Mouse (Mus musculus) frontal cortex, postnatal 25 days (tissue): ENCODE measurements around the gene Mrps18c.

Experiments
- DNase-seq, 2 experiments: peaks; one replicate each; pipeline ENCODE4 v3.0.0; 2022; ENCODE audit warnings: low spot score in 2 of 2

Gene Mrps18c

GRCm38 (mm10) chr5:100798165-100798860, at the start of gene Mrps18c, which contains the start of gene Helq:
Gene Mrps18c (plus strand): TSS chr5:100798627.
Gene Helq (minus strand): TSS chr5:100798598.
- peak; percentile 81 to 89 for DNase-seq

GRCm38 (mm10) chr5:100750617-100751255, 47.7 kb upstream of the Mrps18c start:
- no peak for DNase-seq

- no peak for DNase-seq
These were observed 46.8 kb upstream of the Mrps18c start for GRCm38 (mm10) chr5:100751655-100752054.

- DNase-seq: no peak
These were observed 45.0 kb upstream of the Mrps18c start for GRCm38 (mm10) chr5:100753407-100753806.

- DNase-seq: no peak
These were observed 40.3 kb upstream of the Mrps18c start for GRCm38 (mm10) chr5:100758121-100758520.

GRCm38 (mm10) chr5:100760049-100760663, 38.3 kb upstream of the Mrps18c start:
- no peak for DNase-seq

GRCm38 (mm10) chr5:100761736-100762135, 36.7 kb upstream of the Mrps18c start:
- no peak for DNase-seq

GRCm38 (mm10) chr5:100766026-100766425, 32.4 kb upstream of the Mrps18c start:
- no peak for DNase-seq

- DNase-seq: no peak
These were observed 26.9 kb upstream of the Mrps18c start for GRCm38 (mm10) chr5:100771575-100771974.

GRCm38 (mm10) chr5:100775778-100776404, 22.5 kb upstream of the Mrps18c start:
- no peak for DNase-seq

- DNase-seq: no peak
These were observed 21.5 kb upstream of the Mrps18c start for GRCm38 (mm10) chr5:100776900-100777299.

GRCm38 (mm10) chr5:100779002-100779401, 19.4 kb upstream of the Mrps18c start:
- no peak for DNase-seq

GRCm38 (mm10) chr5:100787527-100787926, 10.9 kb upstream of the Mrps18c start:
- DNase-seq: no peak

GRCm38 (mm10) chr5:100792261-100792660, 6.2 kb upstream of the Mrps18c start:
- DNase-seq: no peak

- no peak for DNase-seq
These were observed 4.3 kb upstream of the Mrps18c start for GRCm38 (mm10) chr5:100794084-100794483.

- DNase-seq: no peak
These were observed 19.9 kb downstream of the Mrps18c start for GRCm38 (mm10) chr5:100818341-100818740.

GRCm38 (mm10) chr5:100819568-100820480, 21.4 kb downstream of the Mrps18c start:
- no peak for DNase-seq

- peak; percentile 68 to 74 for DNase-seq
These were observed 22.2 kb downstream of the Mrps18c start, which contains the start of gene Abraxas1 for GRCm38 (mm10) chr5:100820483-100821184. Gene Abraxas1 (minus strand): TSS chr5:100820965.

- no peak for DNase-seq
These were observed 22.9 kb downstream of the Mrps18c start for GRCm38 (mm10) chr5:100821375-100821774.

GRCm38 (mm10) chr5:100822826-100823225, 24.4 kb downstream of the Mrps18c start:
- DNase-seq: no peak

GRCm38 (mm10) chr5:100825975-100826374, 27.5 kb downstream of the Mrps18c start:
- no peak for DNase-seq
